10 mouse cellular contexts compared by ENCODE assay signal in genomic region chr7:126708175-126708952, GRCm38 (mm10). TPM values are rescaled to one million over a fixed set of nuclear protein-coding genes. Genes with fewer than 3 reads are reported as not detected.
"Had no signal": no experiment of that assay in that cellular context is flagged by ENCODE, and none has a peak within 500 bp of the region (broad histone marks: within the 10 kb centered on the region; RNA-seq: fewer than 3 reads in every experiment).

No protein-coding gene starts in this region.

- H3K4me2 ChIP-seq: kidney, embryonic 15.5 days; limb, embryonic 15.5 days; liver, embryonic 13.5 days; midbrain, embryonic 13.5 days; neural tube, embryonic 12.5 days had no signal

- H3K9ac ChIP-seq: kidney, embryonic 15.5 days; limb, embryonic 15.5 days; liver, embryonic 13.5 days; midbrain, embryonic 13.5 days; neural tube, embryonic 12.5 days had no signal

- H3K36me3 ChIP-seq: kidney, embryonic 15.5 days; limb, embryonic 15.5 days; liver, embryonic 13.5 days; midbrain, embryonic 13.5 days; neural tube, embryonic 12.5 days had no signal

- H3K9me3 ChIP-seq: kidney, embryonic 15.5 days; limb, embryonic 15.5 days; liver, embryonic 13.5 days; midbrain, embryonic 13.5 days; neural tube, embryonic 12.5 days had no signal

- H3K27ac ChIP-seq: kidney, embryonic 15.5 days; limb, embryonic 15.5 days; liver, embryonic 13.5 days; midbrain, embryonic 13.5 days; neural tube, embryonic 12.5 days had no signal

- ATAC-seq: midbrain, embryonic 13.5 days had no signal

- DNase-seq: kidney, adult 2 months; kidney, postnatal 14 days; layer of hippocampus, postnatal 36 days; liver, embryonic 13.5 days; lung, adult 18-20 months had no signal

- H3K4me3 ChIP-seq: kidney, embryonic 15.5 days; limb, embryonic 15.5 days; liver, embryonic 13.5 days; midbrain, embryonic 13.5 days; myocyte; neural tube, embryonic 12.5 days had no signal

RNA-seq across cellular contexts. Expression of gene Sult1a1, which starts 32.1 kb away (rescaled TPM):
- polyA plus RNA-seq: myocyte had no signal
